Mouse (Mus musculus) heart, adult 2 months (tissue): ENCODE data around the gene Eme1.
"Not testable (repeated sequence)": the region's sequence is repeated elsewhere in the genome, so short reads cannot be mapped to it uniquely, and the experiment has no call there.

ENCODE experiments used
- CTCF ChIP-seq: fragments of 200-600 bp; IDR thresholded peaks from 2 replicates; pipeline ENCODE4 v1.8.1; 2022; ENCODE audit warnings: antibody characterized with exemption, mild to moderate bottlenecking, moderate library complexity
- EP300 ChIP-seq: fragments of 200-500 bp; IDR thresholded peaks from 2 replicates; pipeline ENCODE4 v1.6.1; 2011; ENCODE audit warnings: low read depth, low read length, control low read depth; ENCODE audit not compliant: insufficient read depth
- POLR2A ChIP-seq: fragments of 200-500 bp; IDR thresholded peaks from 2 replicates; pipeline ENCODE4 v1.6.1; 2011; ENCODE audit warnings: mild to moderate bottlenecking, low read depth, low read length, control low read depth; ENCODE audit not compliant: insufficient read depth

DNA sequence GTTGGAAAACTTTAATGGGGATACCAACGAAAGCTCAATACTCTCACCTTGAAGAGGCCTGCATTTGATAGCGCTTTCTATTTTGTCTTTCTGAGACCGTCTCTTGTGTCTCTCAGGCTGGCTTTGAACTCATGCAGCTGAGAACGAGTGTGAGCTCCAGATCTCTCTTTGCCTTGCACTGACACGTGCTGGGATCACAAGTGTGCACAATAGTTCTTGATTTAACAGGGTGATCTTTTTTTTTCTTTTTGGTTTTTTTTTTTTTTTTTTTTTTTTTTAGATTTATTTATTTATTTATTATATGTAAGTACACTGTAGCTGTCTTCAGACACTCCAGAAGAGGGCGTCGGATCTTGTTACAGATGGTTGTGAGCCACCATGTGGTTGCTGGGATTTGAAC is 2.5 kb downstream of the Eme1 start:
- not testable (repeated sequence) for TF ChIP-seq CTCF, EP300, POLR2A
